15 mouse cellular contexts compared by ENCODE assay signal in genomic region chr13:55860483-55860882, GRCm38 (mm10). TPM values are rescaled to one million over a fixed set of nuclear protein-coding genes. Genes with fewer than 3 reads are reported as not detected.
"Had no signal": no experiment of that assay in that cellular context is flagged by ENCODE, and none has a peak within 500 bp of the region (broad histone marks: within the 10 kb centered on the region; RNA-seq: fewer than 3 reads in every experiment).

No protein-coding gene starts in this region.

- H3K27ac ChIP-seq: left cerebral cortex, adult 2 months; limb, embryonic 10.5 days; liver, embryonic 15.5 days; stomach, postnatal 0 days had no signal

- H3K36me3 ChIP-seq: limb, embryonic 10.5 days; liver, embryonic 15.5 days had no signal

- H3K4me3 ChIP-seq: left cerebral cortex, adult 2 months; limb, embryonic 10.5 days; liver, embryonic 15.5 days had no signal

- H3K4me2 ChIP-seq: liver, embryonic 11.5 days; liver, embryonic 15.5 days had no signal

- H3K9me3 ChIP-seq: limb, embryonic 10.5 days; liver, embryonic 15.5 days had no signal

- DNase-seq: kidney, adult 8-10 months; kidney, postnatal 25 days; lung, adult 2 months; lung, postnatal 36 days; thymus, postnatal 14 days had no signal

- H3K4me1 ChIP-seq: liver, embryonic 15.5 days had no signal

- H3K9ac ChIP-seq: liver, embryonic 15.5 days had no signal

- ATAC-seq: lung, postnatal 0 days had no signal

RNA-seq across cellular contexts. Expression of gene Pitx1, which starts 24.5 kb away (rescaled TPM):
- total RNA-seq: layer of hippocampus, postnatal 25 days; left cerebral cortex, adult 2 months; left cerebral cortex, postnatal 14 days; megakaryocyte progenitor cell, adult 5-6 weeks had no signal
- polyA plus RNA-seq: lung, postnatal 0 days; neural tube, embryonic 14.5 days had no signal
